Mouse (Mus musculus): ENCODE data around the gene Grcc10.

The Grcc10 gene

GRCm38 (mm10) chr6:124702102-124702783 lies 38.9 kb downstream of the Grcc10 start:
- DNase-seq (ENCODE audit: low read depth, low spot score) = no peak

GRCm38 (mm10) chr6:124701338-124701737 lies 39.8 kb downstream of the Grcc10 start:
- DNase-seq (ENCODE audit: low read depth, low spot score) = no peak

- DNase-seq (ENCODE audit: low read depth, low spot score) = no peak
Measured at GRCm38 (mm10) chr6:124699962-124700610, 41.1 kb downstream of the Grcc10 start.

- no peak for DNase-seq (ENCODE audit: low read depth, low spot score)
Measured at GRCm38 (mm10) chr6:124699366-124699765, 41.8 kb downstream of the Grcc10 start.

- no peak for DNase-seq (ENCODE audit: low read depth, low spot score)
Measured at GRCm38 (mm10) chr6:124698751-124699150, 42.4 kb downstream of the Grcc10 start.

- DNase-seq (ENCODE audit: low read depth, low spot score) = no peak
Measured at GRCm38 (mm10) chr6:124696441-124697150, 44.6 kb downstream of the Grcc10 start.

- DNase-seq (ENCODE audit: low read depth, low spot score) = no peak
Measured at GRCm38 (mm10) chr6:124694166-124694955, 46.8 kb downstream of the Grcc10 start.

- no peak for DNase-seq (ENCODE audit: low read depth, low spot score)
Measured at GRCm38 (mm10) chr6:124693243-124693981, 47.8 kb downstream of the Grcc10 start.

- no peak for DNase-seq (ENCODE audit: low read depth, low spot score)
Measured at GRCm38 (mm10) chr6:124690517-124690916, 50.7 kb downstream of the Grcc10 start.

Data from c-Kit-negative CD71-positive TER-119-positive erythroid progenitor cells, embryonic 14.5 days (primary cell).